Mouse (Mus musculus): Measurements from ENCODE around the gene Parp3. TPM values are rescaled to one million over a fixed set of nuclear protein-coding genes. Genes with fewer than 3 reads are reported as not detected.
A peak's percentile ranks its signal among the peaks of the same experiment; 100 is the strongest.
"Not testable (repeated sequence)": the region's sequence is repeated elsewhere in the genome, so short reads cannot be mapped to it uniquely, and the experiment has no call there.

Parp3 gene
- 10 to 100 TPM; 60.4 to 75.3 TPM for total RNA-seq (2021)
- long read RNA-seq, experiment 1, transcript Parp3-203 (11 exons, 2,495 nt) = minor isoform, 13 of 82 reads
- long read RNA-seq, experiment 1, transcript Parp3-201 (11 exons, 2,962 nt) = major isoform, 22 of 82 reads
- long read RNA-seq, experiment 1, partial matches to known transcripts = 11 of 82 reads
- long read RNA-seq, experiment 1, other reads (novel, unspliced or antisense) = 34 of 82 reads
- long read RNA-seq, experiment 2, transcript Parp3-205 (2 exons, 667 nt) = minor isoform, 5 of 107 reads
- long read RNA-seq, experiment 2, transcript Parp3-201 (11 exons, 2,962 nt) = minor isoform, 17 of 107 reads
- long read RNA-seq, experiment 2, transcript Parp3-203 (11 exons, 2,495 nt) = major isoform, 27 of 107 reads
- long read RNA-seq, experiment 2, partial matches to known transcripts = 8 of 107 reads
- long read RNA-seq, experiment 2, other reads (novel, unspliced or antisense) = 50 of 107 reads

DNA sequence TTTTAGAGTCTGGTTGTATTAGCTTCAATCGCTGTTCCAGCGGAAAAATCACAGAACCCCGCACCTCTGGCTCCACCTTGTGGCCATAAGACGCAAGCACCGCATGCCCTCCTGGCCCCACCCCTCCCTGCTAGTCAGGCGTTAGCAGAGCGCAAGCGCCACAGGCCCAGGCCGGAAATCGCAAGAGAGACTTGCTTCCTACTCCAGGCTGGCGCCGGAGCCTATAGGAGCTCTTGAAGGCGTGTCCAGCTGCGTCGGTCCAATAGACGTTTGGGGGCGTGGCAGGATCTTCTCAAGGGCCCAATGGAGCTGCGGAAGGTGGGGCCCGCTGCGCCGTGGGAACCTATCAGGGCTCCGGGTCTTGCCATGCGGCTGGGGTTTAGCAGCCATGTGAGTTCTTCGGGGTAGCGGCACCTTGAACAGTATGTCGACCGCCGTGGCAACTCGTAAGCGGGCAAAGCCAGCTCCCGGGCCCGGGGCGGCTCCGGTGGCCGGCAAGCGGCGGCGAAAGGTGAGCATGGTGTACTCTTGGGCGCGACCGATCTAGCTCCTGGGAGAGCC, at the start of gene Parp3:
Parp3 (minus strand) TSS at position 26 of the 561 bp plus-strand sequence.
- peak within 1 kb of the TSS; percentile 96 for H3K27ac ChIP-seq
- peak; percentile 99 for DNase-seq
- intact Hi-C loops (cut with DNase I) = loop anchor here (2.0 to 5.0 kb wide), 5 partner anchors 48 to 196 kb away; partner anchors contain the start of genes Dusp7, Poc1a and Rpl29
- TF ChIP-seq CTCF (IDR thresholded peaks at IDR 0.05) = no peak; the same call in 1 of the 2 replicates
- peak within 1 kb of the TSS; percentile 78 for H3K4me3 ChIP-seq

DNA sequence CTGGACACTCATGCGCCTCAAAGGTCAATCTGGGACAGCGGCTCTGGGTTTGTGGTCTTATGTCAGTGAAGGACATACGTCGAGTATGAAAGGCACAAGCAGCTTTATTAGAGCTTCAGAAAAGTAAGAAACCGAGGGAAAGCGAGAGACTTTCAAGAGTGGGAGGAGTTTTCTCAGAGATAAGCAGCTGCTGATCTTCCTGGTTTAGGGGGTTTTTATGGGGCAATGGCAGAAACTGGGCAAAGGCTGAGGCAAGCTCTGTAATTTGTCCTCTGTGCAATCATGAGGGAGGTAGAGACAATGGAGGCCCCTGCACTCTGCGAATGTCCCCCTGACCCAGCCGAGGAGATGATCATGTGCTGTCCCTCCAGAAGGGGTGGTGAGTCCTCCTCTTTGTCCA, 43.2 kb upstream of the Parp3 start:
- no peak overlapping the region for H3K4me3 ChIP-seq
- DNase-seq = no peak
- intact Hi-C loops (cut with DNase I) = no loop called here
- TF ChIP-seq CTCF (IDR thresholded peaks at IDR 0.05) = no peak
- H3K27ac ChIP-seq = no peak overlapping the region

DNA sequence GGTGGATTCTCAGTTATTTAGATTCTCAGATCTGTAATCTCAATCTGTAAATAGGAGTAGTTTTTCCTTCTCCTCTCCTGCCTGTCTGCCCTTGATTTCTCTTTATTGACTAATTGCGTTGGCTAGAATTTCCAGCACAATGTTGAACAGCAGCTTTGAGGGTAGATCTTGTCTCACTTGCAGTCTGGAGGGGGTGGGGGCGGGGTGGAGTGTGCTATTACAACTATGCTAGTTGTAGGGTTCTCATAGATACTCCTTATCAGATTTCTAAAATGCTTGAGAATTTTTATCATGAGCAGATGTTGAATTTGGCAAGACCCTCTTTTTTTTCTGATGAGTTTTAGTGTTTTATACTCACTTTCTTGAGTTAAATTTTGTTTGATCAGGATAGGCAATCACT, 42.7 kb upstream of the Parp3 start:
- DNase-seq = no peak
- H3K4me3 ChIP-seq = no peak overlapping the region
- TF ChIP-seq CTCF (IDR thresholded peaks at IDR 0.05) = no peak
- no peak overlapping the region for H3K27ac ChIP-seq
- intact Hi-C loops (cut with DNase I) = no loop called here

DNA sequence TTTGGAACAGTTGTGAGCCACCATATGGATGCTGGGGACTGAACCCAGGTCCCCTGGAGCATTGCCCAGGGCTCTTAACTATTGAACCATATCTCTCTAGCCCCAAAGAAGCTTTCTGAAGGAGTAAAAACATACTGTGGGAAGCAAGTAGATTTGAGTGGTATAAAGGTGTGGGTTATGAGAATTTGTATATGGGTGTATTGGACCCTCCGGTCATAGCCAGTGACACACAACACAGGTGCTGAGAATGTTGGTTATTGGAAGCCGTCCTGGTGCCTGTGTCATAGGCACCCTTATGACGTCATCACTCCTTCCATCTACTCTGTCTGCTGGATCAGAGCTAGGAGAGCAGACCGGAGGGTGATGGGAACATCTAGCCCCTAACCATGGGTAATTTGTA, 37.5 kb upstream of the Parp3 start, which contains the start of gene Iqcf5:
Iqcf5 (plus strand) TSS at position 301 of the 400 bp plus-strand sequence.
- no peak for DNase-seq
- no peak within 1 kb of the TSS for H3K27ac ChIP-seq
- TF ChIP-seq CTCF (IDR thresholded peaks at IDR 0.05) = no peak
- intact Hi-C loops (cut with DNase I) = no loop called here
- no peak within 1 kb of the TSS for H3K4me3 ChIP-seq

DNA sequence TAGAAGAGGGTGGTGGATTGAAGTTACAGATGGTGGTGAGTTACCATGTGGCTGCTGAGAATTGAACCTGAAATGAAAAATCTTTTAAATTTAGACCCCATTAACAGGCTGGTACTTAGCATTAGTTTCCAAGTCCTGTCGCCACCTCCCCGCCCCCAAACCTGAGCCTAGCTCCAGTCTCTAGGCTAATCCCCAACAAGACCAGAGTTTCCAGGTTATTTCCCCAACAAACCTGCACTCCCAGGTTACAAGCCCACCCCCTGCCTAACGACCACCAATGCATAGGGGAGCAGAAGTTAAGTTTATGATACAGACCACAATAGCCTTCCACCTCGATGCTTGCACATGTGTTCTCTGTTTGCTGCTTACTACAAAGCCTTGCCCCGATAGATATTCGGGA, 36.8 kb upstream of the Parp3 start:
- no peak overlapping the region for H3K4me3 ChIP-seq
- TF ChIP-seq CTCF (IDR thresholded peaks at IDR 0.05) = no peak
- no peak for DNase-seq
- no peak overlapping the region for H3K27ac ChIP-seq
- intact Hi-C loops (cut with DNase I) = no loop called here

DNA sequence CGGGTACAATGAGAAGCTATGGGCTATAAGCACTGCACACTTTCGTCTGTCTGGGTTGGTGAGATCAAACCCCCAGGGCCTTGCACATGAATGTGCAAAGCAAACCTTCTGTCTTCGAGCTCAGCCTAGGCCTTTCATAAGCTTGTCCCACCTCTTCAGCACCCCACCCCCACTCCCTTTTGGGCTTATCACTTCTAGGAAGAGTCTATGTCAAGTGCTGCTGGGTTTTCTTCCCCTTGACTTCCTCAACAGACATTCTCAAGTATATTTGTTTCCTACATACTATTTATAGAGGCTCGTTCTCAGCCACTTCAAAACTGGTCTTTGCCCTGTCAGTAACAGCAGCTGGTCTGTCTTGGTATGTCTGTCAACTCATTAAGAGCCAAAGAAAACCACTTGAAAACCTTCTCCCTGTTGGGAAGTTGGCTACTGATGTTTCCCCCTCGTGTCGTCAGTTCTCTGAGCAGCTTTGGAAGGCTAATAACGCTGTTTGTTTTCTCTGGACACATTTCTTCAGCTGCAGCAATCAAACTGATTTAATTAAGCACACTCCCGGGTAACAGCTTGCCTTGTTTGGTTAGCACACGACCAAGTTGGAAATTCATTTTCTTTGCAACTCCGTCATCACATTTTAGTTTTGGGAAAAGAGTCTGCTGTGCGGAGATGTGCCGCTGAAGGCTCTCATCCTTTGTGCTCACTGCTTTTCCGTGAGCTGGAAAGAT, 36.1 kb upstream of the Parp3 start:
- Histone ChIP-seq H3K27ac (no peak overlapping the region), H3K4me3 (no peak overlapping the region)
- TF ChIP-seq CTCF (IDR thresholded peaks at IDR 0.05) = no peak
- DNase-seq = no peak
- intact Hi-C loops (cut with DNase I) = no loop called here

DNA sequence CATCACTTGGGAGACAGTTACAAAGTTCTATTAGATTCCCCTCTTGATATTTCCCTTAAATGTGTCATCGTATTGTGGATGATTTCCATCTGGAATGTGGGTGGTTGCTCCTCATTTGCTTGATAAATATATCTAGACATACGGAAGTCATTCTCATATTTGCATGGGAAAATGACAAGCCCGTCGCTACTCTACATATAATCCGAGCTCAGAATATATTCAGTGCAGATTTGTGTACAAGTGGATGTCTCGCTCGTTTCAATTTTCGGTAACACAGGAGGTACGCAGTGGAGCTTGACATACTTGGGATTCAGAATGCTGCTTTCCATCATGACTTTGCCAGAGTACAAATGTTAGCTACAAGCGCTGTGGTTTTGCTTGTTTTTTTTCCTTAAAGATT, 32.6 kb upstream of the Parp3 start:
- TF ChIP-seq CTCF (IDR thresholded peaks at IDR 0.05) = no peak
- Histone ChIP-seq H3K27ac (no peak overlapping the region), H3K4me3 (no peak overlapping the region)
- intact Hi-C loops (cut with DNase I) = no loop called here
- DNase-seq = no peak

DNA sequence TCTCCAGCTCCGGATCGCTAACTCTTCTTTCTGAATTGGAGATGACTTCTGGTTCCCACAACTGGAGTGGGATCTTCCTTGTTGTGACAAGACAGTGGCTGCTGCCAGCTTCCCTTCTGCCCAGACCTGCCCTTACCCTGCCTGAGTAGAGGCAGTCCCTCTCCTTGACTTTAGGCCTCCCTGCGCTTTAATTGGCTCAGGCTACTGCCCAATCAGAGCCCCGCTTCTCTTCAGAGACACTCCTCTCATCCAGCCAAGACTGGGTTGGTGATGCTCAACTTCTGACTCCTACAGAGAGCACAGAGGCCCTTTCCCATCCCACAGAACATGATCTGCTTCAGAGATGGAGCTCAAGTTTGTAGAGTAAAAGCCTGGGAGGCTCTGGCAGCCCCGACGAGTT, 27.5 kb upstream of the Parp3 start:
- no peak for DNase-seq
- no peak for TF ChIP-seq CTCF (IDR thresholded peaks at IDR 0.05)
- intact Hi-C loops (cut with DNase I) = no loop called here
- Histone ChIP-seq H3K4me3 (no peak overlapping the region), H3K27ac (no peak overlapping the region)

DNA sequence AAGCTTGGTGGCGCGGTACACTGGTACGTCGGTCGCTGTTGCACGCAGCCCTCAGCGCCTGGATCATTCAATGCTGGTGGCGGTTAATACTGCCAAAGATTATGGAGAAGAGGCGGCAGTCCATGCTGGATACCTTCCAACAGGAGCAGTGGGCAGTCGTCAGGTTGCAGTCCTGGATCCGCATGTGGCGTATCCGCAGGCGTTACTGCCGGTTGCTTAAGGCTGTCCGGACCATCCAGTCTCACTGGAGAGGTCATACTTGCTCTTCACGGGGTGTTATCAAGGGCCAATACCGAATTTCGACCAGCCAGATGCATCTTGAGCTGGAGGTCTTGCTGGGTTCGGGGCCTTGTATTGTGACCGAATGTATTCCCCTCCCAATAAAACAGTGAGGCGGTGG, 25.1 kb upstream of the Parp3 start:
- DNase-seq = no peak
- no peak for TF ChIP-seq CTCF (IDR thresholded peaks at IDR 0.05)
- Histone ChIP-seq H3K27ac (no peak overlapping the region), H3K4me3 (no peak overlapping the region)
- intact Hi-C loops (cut with DNase I) = no loop called here

DNA sequence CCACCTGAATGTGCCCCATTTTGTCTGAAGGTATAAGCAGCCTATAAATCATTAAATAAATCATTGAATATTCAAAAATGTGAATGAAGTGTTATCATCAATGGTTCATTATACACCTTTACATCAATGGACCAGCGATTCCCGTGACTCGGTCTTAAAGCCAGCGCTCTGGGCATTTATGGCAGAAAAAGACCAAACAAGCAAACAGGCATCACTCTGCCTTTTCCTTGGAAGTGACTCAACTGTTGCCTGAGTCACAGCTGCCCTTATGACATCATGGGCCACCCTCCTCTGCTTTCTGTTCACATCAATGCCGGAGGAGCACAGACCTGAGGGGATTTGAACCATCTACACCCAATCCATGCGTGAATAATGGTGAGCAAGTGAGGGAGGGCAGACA, 22.9 kb upstream of the Parp3 start, which contains the start of gene Iqcf1:
Iqcf1 (plus strand) TSS at position 301 of the 400 bp plus-strand sequence.
- Histone ChIP-seq H3K4me3 (no peak within 1 kb of the TSS), H3K27ac (no peak within 1 kb of the TSS)
- DNase-seq = no peak
- no peak for TF ChIP-seq CTCF (IDR thresholded peaks at IDR 0.05)
- intact Hi-C loops (cut with DNase I) = no loop called here

DNA sequence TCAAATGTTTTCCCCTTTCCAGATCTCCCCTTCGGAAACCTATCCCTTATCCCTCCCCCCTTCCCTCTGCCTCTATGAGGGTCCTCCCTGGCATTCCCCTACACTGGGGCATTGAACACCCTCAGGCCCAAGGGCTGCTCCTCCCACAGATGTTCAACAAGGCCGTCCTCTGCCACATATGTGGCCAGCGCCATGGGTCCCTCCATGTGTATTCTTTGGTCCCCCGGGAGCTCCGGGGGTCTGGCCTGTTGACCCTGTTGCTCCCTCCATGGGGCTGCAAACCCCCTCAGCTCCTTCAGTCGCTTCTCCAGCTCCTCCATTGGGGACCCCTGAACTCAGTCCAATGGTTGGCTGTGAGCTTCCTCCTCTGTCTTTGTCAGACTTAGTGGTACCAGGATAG, 10.9 kb upstream of the Parp3 start:
- intact Hi-C loops (cut with DNase I); H3K4me3 ChIP-seq; DNase-seq; H3K27ac ChIP-seq: not testable (repeated sequence)

DNA sequence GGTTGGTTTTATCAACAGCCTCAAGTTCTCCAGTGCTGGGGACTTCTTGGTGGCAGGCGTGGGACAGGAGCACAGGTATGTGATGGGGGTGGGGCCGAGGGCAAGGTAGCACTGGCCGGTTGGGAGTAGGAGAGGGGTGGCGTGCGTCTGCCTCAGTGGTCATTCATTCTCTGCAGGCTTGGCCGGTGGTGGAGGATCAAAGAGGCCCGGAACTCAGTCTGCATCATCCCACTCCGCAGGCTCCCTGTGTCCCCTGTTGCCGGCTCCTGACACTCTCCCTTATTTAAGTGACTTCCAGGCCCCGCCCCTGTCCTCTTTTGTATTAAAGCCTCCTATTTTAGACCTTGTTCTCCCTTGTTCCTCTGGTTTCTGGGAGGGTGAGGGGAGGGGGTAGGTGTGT, 8.3 kb upstream of the Parp3 start:
- intact Hi-C loops (cut with DNase I) = no loop called here
- DNase-seq = no peak
- TF ChIP-seq CTCF (IDR thresholded peaks at IDR 0.05) = no peak
- Histone ChIP-seq H3K27ac (peak overlapping the region; percentile 8; the same call in 1 of the 2 replicates), H3K4me3 (no peak overlapping the region)

DNA sequence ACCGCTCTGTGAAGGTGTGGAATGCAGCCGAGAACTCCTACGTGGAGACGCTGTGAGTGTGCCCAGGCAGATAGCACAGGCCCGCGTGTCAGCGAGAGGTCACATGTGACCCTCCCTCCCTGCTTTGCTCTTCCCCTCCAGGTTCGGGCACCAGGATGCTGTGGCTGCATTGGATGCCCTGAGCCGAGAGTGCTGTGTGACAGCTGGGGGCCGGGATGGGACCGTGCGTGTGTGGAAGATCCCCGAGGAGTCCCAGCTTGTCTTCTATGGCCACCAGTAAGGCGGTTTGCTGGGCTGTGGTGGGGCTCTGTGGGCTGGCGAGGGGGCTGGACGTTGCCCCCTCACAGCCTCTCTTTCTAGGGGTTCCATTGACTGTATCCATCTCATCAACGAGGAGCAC, 6.9 kb upstream of the Parp3 start:
- intact Hi-C loops (cut with DNase I) = no loop called here
- no peak for DNase-seq
- no peak for TF ChIP-seq CTCF (IDR thresholded peaks at IDR 0.05)
- Histone ChIP-seq H3K27ac (no peak overlapping the region), H3K4me3 (no peak overlapping the region)

Data from gastrocnemius, adult 2 months (tissue).